Mouse (Mus musculus): Measurements from ENCODE around the gene Htr6.

The Htr6 gene

GRCm38 (mm10) chr4:139044566-139044965, 30.8 kb downstream of the Htr6 start:
- DNase-seq (ENCODE audit: low spot score), result no peak

GRCm38 (mm10) chr4:139043600-139043999, 31.8 kb downstream of the Htr6 start:
- DNase-seq (ENCODE audit: low spot score), result no peak

GRCm38 (mm10) chr4:139042611-139043010, 32.8 kb downstream of the Htr6 start:
- DNase-seq (ENCODE audit: low spot score), result no peak

DNA sequence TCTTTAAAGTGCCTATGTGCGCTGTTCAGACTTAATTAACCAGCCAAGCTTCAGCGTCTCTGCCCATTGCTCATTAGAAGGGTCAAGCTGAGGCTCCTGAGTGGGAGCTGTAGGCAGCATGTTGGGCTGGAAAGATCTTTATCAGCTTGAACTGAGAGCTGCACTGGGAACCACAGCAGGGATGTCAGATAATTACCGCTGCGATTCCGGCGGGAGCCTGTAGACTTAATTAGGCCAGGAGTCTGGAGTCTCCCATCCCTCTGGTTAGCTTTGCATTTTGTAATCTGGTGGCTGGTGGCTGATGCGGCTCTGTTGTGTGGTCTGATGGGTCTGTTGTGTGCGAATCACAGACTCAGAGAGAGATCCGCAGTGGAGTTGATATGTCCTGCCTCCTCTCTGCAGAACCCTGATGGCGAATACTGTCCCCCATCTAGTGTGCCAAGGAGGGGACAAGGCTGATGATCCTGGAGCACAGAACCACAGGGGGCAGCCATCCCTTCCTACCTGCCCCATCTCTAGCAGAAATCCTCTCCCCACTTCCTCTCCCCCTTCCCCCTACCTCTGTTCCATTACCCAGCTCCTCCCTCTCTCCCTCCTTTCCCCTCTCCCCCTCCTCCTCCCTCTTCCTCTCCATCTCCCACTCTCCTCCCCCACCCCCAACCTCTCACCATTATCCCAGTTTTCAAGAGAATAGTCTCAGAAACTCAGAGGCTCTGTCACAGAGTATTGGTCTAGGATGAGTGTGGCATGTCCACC, 35.1 kb downstream of the Htr6 start:
- no peak for DNase-seq (ENCODE audit: low spot score)

- DNase-seq (ENCODE audit: low spot score), result no peak
Measured at GRCm38 (mm10) chr4:139037795-139038607, 37.4 kb downstream of the Htr6 start.

GRCm38 (mm10) chr4:139035799-139036198, 39.6 kb downstream of the Htr6 start:
- DNase-seq (ENCODE audit: low spot score), result no peak

DNA sequence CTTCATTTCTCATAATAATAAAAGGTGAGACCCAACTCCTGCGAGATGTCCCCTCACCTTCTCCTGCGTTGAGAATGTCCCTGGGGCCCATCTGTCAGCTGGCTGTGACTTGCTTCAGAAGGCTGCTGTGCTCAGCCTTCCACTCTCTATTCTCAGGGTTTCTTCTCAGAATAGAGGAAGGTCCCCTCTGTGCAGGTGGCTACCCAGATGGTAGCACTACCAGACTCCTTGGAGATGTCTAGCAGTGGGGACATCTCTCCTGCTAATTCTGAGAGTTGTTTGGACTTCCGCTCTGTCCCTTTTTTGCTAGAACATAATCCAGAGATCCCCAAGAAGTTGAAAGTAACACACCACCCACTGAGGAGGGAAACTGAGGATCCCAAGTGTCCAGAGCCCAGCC, 40.4 kb downstream of the Htr6 start:
- DNase-seq (ENCODE audit: low spot score), result no peak

- no peak for DNase-seq (ENCODE audit: low spot score)
Measured at GRCm38 (mm10) chr4:139034540-139034939, 40.8 kb downstream of the Htr6 start.

- DNase-seq (ENCODE audit: low spot score), result no peak
Measured at GRCm38 (mm10) chr4:139034010-139034367, 41.4 kb downstream of the Htr6 start.

GRCm38 (mm10) chr4:139033263-139034009, 41.9 kb downstream of the Htr6 start:
- no peak for DNase-seq (ENCODE audit: low spot score)

DNA sequence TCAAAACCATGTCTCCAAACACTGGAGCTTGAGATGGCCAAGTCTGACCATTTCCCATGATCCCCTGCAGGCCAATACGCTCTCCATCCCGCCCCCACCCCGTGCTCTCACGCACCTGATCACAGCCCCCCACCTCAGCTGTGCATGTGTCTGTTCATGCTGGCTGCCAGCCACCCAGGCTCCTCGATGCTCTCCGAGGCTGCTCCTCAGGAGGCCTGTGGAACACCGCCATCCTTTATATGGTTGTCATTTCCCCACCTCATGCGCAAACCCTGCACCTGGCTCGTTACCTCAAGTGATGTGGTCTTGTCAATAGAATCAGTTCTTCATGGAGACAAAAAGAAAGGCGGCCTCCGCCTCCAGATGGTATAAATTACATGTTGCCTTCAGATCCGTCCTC, 42.8 kb downstream of the Htr6 start:
- no peak for DNase-seq (ENCODE audit: low spot score)

- DNase-seq (ENCODE audit: low spot score), result no peak
Measured at GRCm38 (mm10) chr4:139030675-139031074, 44.7 kb downstream of the Htr6 start.

- DNase-seq (ENCODE audit: low spot score), result no peak
Measured at GRCm38 (mm10) chr4:139024379-139024778, 51.0 kb downstream of the Htr6 start.

DNA sequence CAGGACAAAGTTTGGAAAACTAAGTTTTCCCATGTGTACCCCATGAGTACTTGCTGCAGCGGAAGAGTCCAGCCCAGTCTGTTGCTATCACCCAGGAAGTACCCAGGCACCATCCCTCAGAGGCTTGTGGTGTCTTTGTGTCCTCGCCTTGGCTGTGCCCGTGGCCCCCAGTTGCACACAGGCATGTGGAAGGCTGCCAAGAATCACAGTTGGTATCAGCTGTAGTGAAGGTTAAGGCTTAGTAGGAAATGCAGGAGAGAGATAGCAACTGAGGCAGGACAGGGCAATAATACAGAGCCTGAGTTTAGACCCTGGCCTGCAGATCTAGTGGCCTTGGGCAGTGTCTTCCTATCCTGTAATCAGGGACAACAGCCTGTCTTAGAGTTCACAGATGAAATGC, 55.0 kb downstream of the Htr6 start:
- no peak for DNase-seq (ENCODE audit: low spot score)

DNA sequence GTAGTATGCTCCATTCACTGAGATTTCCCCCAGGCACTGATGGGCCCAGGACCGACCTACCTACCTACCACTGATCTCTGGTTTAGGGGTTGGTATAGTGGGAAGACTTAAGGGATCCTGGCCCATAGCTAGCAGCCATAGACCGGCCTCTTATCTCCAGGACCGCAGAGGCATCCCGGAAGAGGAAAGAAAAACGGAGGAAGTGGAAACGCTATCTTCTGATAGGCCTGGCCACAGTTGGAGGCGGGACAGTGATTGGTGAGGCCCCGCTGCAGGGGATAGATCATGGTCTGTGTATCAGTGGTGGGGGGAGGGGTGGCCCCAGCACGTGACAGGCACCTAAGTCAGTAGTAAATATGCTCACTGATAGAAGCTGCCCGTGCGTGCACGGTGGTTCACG, 56.0 kb downstream of the Htr6 start:
- no peak for DNase-seq (ENCODE audit: low spot score)

DNA sequence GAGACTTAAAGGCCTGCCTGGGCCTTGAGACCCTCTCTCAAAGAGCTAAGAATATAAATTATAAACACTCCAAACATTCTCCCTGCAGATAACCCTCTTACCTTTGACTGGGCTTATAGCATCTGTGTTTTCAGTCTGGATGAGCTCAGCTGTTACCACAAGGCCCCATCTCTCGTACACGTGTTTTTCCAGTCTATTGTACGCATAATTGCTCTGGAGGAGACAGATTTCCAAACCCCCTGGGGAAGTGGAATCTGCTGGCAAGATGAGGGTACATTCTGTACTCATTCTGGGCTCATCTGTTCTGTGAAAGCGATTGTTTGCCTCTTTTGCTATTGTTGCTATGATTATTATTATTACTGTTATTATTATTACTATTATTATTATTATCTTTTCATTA, 56.4 kb downstream of the Htr6 start:
- DNase-seq (ENCODE audit: low spot score), result no peak

- no peak for DNase-seq (ENCODE audit: low spot score)
Measured at GRCm38 (mm10) chr4:139018388-139018787, 57.0 kb downstream of the Htr6 start.

GRCm38 (mm10) chr4:139014793-139015192, 60.6 kb downstream of the Htr6 start:
- no peak for DNase-seq (ENCODE audit: low spot score)

- no peak for DNase-seq (ENCODE audit: low spot score)
Measured at GRCm38 (mm10) chr4:139013281-139013680, 62.1 kb downstream of the Htr6 start.

DNA sequence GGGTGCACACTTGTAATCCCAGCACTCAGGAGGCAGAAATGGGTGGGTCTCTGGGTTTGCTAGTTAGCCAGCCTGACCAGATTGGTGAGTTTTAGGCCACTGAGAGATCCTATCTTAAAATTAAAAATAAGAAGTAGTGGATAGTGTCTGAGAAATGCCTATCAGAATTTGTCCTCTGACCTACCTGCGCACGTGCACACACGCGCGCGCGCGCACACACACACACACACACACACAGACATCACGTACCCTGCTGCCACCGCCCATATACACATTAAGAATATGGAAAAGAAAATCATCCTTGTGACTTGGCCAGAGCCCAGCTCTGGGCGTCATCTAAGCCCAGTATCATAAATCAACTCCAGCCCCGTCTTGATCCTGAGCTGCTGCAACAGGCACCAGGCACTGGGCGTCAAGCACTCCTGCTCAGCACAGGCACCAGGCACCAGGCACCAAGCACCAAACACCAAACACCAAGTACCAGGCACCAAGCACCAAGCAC, 64.1 kb downstream of the Htr6 start:
- DNase-seq (ENCODE audit: low spot score), result no peak
